Mouse (Mus musculus) monocyte, adult 59 days (primary cell): ENCODE data around the gene Dlst. TPM values are rescaled to one million over a fixed set of nuclear protein-coding genes. Genes with fewer than 3 reads are reported as not detected.

Experiments used
- total RNA-seq, 2 experiments: library from RNA; stranded (reverse); gene quantifications; one replicate each; pipeline ENCODE4 v1.2.4; 2023

Gene Dlst
- total RNA-seq: 100 to 1,000 TPM; 399 to 410 TPM

DNA sequence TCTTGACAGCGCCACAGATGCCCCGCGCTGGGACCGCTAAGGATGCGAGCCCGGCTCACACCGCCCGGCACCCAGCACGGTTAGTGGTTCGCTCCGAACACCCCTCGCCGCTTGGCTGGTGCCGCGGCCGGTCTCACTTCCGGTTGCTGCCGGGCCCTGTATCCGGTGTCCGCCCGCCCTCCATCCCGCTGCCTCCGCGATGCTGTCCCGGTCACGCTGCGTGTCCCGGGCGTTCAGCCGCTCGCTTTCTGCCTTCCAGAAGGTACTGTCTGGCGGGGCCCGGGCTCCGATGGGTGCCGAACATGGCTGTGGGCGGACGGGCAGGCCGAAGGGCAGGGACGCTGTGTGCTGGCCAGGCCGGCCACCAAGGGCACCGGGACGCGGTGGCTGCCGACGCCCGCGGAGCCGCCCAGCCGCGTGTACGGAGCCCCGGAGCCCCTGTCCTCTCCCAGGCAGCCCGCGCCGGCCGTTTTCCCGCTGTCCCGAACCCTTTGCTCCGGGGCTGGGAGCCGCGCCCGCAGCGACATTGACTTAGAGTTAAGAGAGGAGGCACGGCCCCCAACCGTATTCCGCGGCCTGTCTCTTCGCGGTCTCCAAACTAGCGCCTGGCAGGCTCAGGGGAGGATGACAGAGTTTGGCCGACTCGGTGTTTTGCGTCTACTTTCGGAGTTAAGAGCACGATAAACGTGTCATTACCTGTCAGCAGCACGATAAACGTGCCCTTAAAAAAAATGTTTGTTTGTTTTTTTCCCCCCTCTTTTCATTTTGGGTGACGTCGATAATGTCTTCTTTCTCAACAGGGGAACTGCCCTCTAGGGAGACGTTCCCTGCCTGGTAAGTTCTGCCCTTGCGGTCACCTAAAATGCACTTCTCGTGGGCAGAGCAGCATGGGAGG, at the start of gene Dlst, which contains the start of gene Prox2:
Gene Dlst (plus strand): TSS at position 136 of the 895 bp plus-strand sequence.
Gene Prox2 (minus strand): TSS at position 62 of the 895 bp plus-strand sequence.

DNA sequence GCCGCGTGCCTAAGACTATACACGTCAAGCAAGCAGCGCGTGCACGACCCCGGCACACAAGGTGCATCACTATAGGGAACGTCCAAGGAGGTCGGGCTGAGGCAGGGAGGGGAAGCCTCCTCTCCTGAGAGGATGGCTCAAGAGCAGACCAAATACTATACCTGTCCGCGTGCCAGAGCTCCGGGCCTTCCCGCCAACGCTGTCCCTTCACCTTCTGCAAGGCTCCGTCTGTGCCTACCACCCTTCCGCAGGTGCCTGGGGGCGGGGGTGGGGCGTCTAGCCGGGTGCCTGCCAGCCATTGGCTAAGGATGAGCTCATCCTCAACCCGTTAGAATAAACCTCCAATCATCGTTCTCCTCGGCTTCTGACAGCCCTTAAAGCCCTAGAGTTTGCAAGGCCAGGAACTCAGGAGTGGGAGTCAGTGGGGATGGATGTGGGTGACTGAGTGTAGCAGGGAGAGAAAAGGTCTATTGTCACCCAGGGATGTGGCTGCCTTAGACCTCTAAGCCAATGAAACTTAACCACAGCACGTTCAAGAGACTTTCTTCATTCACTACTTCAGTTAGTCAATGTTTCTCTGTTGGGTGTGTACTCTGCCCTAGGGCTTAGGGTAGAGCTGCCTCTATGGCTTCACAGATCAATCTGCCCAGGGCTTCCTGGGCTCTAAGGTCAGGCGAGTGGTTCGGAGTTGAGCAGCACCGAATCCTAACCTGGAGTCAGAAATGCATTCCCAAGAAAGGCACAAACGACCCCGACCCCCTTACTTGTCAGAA, 40.6 kb downstream of the Dlst start, which contains the start of gene Rps6kl1:
Gene Rps6kl1 (minus strand): TSS at position 263 of the 773 bp plus-strand sequence.

DNA sequence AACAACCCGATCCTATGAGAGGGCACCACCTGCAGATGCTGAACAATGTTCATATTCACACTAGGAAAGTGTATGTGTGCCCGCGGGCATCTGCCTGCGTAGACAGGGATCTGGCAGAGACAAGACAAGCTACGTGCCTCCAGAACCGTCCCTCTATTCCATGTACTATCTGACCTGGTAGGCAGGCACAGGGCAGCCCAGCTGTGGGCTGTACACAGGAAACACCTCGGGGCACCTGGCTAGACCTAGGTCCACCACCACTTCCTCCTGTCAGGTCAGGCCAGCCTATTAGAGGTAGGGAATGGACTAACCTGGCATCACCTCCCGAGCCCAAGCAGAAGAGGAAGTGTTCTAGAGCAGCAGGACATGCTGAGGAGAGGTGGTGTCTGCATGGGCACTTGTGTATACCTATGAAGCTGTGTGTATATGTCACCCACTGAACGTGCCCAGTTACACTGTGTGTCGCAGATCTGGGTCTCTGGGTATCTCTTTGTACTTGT, 67.2 kb downstream of the Dlst start, which contains the start of gene Pgf:
Gene Pgf (minus strand): TSS at position 51 of the 500 bp plus-strand sequence.

Other genes with a start within 250 kb of the Dlst start
- gene Ltbp2, start 234.3 kb upstream of the Dlst start, total RNA-seq: 1 to 10 TPM in 1 of 2 experiments, under 1 TPM in 1; 0.89 to 2.2 TPM
- gene Fcf1, start 139.9 kb upstream of the Dlst start, total RNA-seq: 10 to 100 TPM; 61.6 to 76.4 TPM
- gene Arel1, start 139.9 kb upstream of the Dlst start, total RNA-seq: 10 to 100 TPM; 37.3 to 40.2 TPM
- 10 to 100 TPM; 48.7 to 56.1 TPM for gene Ylpm1, start 114.5 kb upstream of the Dlst start, total RNA-seq
- 1 to 10 TPM; 1.7 to 4.2 TPM for gene Prox2, start 74 bp upstream of the Dlst start, total RNA-seq
- gene Rps6kl1, start 40.4 kb downstream of the Dlst start, total RNA-seq: not detected
- 1 to 10 TPM in 1 of 2 experiments, under 1 TPM in 1; 0.60 to 1.3 TPM for gene Pgf, start 67.0 kb downstream of the Dlst start, total RNA-seq
- 100 to 1,000 TPM; 116 to 120 TPM for gene Eif2b2, start 108.6 kb downstream of the Dlst start, total RNA-seq
- gene Mlh3, start 159.8 kb downstream of the Dlst start, total RNA-seq: 10 to 100 TPM; 10.6 to 12.9 TPM
- gene Acyp1, start 177.6 kb downstream of the Dlst start, total RNA-seq: 10 to 100 TPM; 10.5 to 14.9 TPM
- under 1 TPM in 1 of 2 experiments, not detected in 1; 0.15 TPM for gene Zc2hc1c, start 177.8 kb downstream of the Dlst start, total RNA-seq
- gene Nek9, start 228.5 kb downstream of the Dlst start, total RNA-seq: 10 to 100 TPM; 58.0 to 61.1 TPM